Mouse (Mus musculus): Measurements from ENCODE around the gene Arl9.

DNA sequence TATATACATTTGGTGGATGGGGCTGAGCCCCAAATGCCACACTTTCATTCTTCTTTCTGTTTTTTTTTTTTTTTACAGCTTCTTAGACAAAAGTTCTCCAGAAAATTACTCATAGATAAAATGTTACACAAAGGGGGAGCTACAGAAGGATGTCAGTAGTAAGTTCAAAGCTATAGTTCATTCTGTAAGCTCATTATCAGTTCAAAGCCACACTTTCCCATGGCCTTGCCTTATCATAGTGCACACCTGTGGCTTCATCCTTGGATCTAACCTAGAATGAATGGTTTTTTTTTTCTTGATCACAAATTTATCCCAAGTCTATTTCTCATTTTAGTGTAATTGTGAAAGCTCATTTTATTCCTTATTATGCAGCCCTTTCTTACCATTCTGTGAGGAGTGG lies 35.5 kb downstream of the Arl9 start:
- no peak for TF ChIP-seq CTCF (IDR thresholded peaks at IDR 0.05; ENCODE audit: low read depth)
- no peak for TF ChIP-seq EP300 (optimal IDR thresholded peaks at IDR 0.05)
